Mouse (Mus musculus): ENCODE results near the gene Mgat2. TPM values are rescaled to one million over a fixed set of nuclear protein-coding genes. Genes with fewer than 3 reads are reported as not detected.
A peak's percentile ranks its signal among the peaks of the same experiment; 100 is the strongest.
"Not testable (repeated sequence)": the region's sequence is repeated elsewhere in the genome, so short reads cannot be mapped to it uniquely, and the experiment has no call there.

Gene Mgat2
- polyA plus RNA-seq, 1 experiment from 2014 or later = 32.6 TPM

GRCm38 (mm10) chr12:69158366-69158764, 25.6 kb upstream of the Mgat2 start:
- Histone ChIP-seq H3K4me3 (replicated peaks; ENCODE audit: low read length) (peak overlapping the region; percentile 73), H3K9ac (replicated peaks; ENCODE audit: low read depth, low read length) (peak overlapping the region; percentile 84), H3K27ac (ENCODE audit: low read length) (peak overlapping the region; percentile 93), H3K36me3 (ENCODE audit: control insufficient read depth, insufficient read depth) (peaks cover 13% of the 10 kb centered on the region), H3K9me3 (ENCODE audit: control insufficient read depth, low read length) (no peaks in the 10 kb centered on the region), H3K4me2 (ENCODE audit: low read length) (peak overlapping the region; percentile 74), H3K27me3 (replicated peaks; ENCODE audit: control insufficient read depth, insufficient read depth, low read length) (no peaks in the 10 kb centered on the region), H3K4me1 (replicated peaks; ENCODE audit: control insufficient read depth, insufficient read depth, low read length) (peaks cover 9% of the 10 kb centered on the region)
- WGBS = under 1% methylated on average over 19 of the region's 19 CpGs
- ATAC-seq = no peak

DNA sequence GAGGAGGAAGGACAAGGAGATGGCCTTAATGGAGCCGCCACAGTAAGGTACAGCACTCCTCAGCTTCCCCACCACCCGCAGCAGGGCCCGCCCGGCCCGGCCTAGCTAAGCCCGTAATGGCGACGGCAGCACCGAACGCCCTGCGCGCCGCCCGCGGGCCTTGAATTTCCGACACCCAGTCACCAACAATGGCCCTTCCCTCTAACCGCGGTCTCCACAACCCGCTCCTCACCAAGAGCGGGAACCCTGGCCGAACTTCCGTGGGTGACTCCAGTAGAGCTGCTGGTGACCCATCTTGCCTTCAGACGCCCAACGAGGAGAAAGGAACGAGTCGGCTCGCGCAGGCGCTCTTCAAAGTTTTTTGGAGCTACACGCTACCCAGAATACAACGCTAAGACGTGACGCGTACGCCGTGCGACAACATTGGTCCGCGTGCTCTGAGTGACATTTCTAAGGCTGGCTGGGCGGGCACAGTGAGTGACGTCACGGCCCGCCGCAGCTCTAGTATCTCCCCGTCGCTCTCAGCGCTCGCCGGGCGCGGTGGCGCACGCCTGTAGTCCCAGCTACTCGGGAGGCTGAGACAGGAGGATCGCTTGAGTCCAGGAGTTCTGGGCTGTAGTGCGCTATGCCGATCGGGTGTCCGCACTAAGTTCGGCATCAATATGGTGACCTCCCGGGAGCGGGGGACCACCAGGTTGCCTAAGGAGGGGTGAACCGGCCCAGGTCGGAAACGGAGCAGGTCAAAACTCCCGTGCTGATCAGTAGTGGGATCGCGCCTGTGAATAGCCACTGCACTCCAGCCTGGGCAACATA, 25.0 kb upstream of the Mgat2 start, which contains the start of gene Rps29:
TSS of gene Rps29 (minus strand) at position 422 of the 813 bp plus-strand sequence.
- H3K36me3 ChIP-seq (ENCODE audit: control insufficient read depth, insufficient read depth) = peaks cover 13% of the 10 kb centered on the region
- peak within 1 kb of the TSS; percentile 93 for H3K27ac ChIP-seq (ENCODE audit: low read length)
- peak within 1 kb of the TSS; percentile 84 for H3K9ac ChIP-seq (replicated peaks; ENCODE audit: low read depth, low read length)
- H3K4me1 ChIP-seq (replicated peaks; ENCODE audit: control insufficient read depth, insufficient read depth, low read length); H3K27me3 ChIP-seq (replicated peaks; ENCODE audit: control insufficient read depth, insufficient read depth, low read length); H3K9me3 ChIP-seq (ENCODE audit: control insufficient read depth, low read length): not testable (repeated sequence)
- peak within 1 kb of the TSS; percentile 74 for H3K4me2 ChIP-seq (ENCODE audit: low read length)
- peak; percentile 99 for ATAC-seq
- under 1% methylated on average over 57 of the region's 68 CpGs for WGBS
- peak within 1 kb of the TSS; percentile 73 for H3K4me3 ChIP-seq (replicated peaks; ENCODE audit: low read length)

GRCm38 (mm10) chr12:69159578-69159940, 24.4 kb upstream of the Mgat2 start:
- Histone ChIP-seq H3K36me3 (ENCODE audit: control insufficient read depth, insufficient read depth) (peaks cover 13% of the 10 kb centered on the region), H3K4me3 (replicated peaks; ENCODE audit: low read length) (peak overlapping the region; percentile 17; the same call in 1 of the 2 replicates), H3K9me3 (ENCODE audit: control insufficient read depth, low read length) (no peaks in the 10 kb centered on the region), H3K27me3 (replicated peaks; ENCODE audit: control insufficient read depth, insufficient read depth, low read length) (no peaks in the 10 kb centered on the region), H3K4me2 (ENCODE audit: low read length) (peak overlapping the region; percentile 4; the same call in 1 of the 2 replicates), H3K4me1 (replicated peaks; ENCODE audit: control insufficient read depth, insufficient read depth, low read length) (peaks cover 9% of the 10 kb centered on the region), H3K9ac (replicated peaks; ENCODE audit: low read depth, low read length) (no peak overlapping the region), H3K27ac (ENCODE audit: low read length) (0 out of 2 replicates have a peak overlapping the region, but pooled peaks have one; percentile 46)
- ATAC-seq = no peak
- 4% methylated on average over 9 of the region's 9 CpGs for WGBS

DNA sequence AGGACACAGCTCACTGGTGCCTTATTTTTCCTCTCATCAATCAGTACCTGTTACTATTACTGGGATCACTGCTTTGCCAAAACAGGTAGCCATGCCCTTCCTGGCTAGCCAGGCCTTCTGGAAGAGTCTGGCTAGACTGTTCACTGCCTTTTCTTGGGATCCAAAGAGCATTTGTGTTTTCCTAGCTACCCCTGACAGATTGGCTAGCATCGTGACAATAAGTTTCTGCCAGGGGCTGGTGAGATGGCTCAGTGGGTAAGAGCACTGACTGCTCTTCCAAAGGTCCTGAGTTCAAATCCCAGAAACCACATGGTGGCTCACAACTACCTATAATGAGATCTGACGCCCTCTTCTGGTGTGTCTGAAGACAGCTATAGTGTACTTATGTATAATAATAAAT, 23.3 kb upstream of the Mgat2 start:
- H3K4me3 ChIP-seq (replicated peaks; ENCODE audit: low read length); H3K9me3 ChIP-seq (ENCODE audit: control insufficient read depth, low read length); H3K4me1 ChIP-seq (replicated peaks; ENCODE audit: control insufficient read depth, insufficient read depth, low read length); H3K27ac ChIP-seq (ENCODE audit: low read length); H3K9ac ChIP-seq (replicated peaks; ENCODE audit: low read depth, low read length); ATAC-seq; H3K27me3 ChIP-seq (replicated peaks; ENCODE audit: control insufficient read depth, insufficient read depth, low read length); H3K4me2 ChIP-seq (ENCODE audit: low read length): not testable (repeated sequence)
- WGBS = 71% methylated on average over 2 of the region's 2 CpGs
- H3K36me3 ChIP-seq (ENCODE audit: control insufficient read depth, insufficient read depth) = peaks cover 13% of the 10 kb centered on the region

DNA sequence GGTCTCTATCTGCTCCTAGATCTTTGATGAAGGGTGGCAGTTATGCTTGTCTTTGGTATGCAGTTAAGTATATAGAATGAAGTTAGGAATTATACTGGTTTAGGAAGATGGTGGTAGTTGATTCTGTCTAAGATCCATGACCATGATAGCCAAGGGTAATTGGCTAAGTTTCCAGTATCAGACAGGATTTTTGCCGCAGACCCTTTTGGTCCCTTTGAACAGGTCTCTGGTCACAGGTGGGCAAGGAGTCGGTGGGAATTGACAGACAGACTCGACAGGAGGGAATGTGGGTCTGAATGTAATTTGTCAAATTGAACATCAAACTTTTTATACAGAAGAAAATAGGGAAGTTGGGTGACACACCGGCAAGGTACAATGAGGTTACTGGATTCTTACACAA, 20.4 kb upstream of the Mgat2 start:
- not testable (repeated sequence) for H3K36me3 ChIP-seq (ENCODE audit: control insufficient read depth, insufficient read depth); H3K9ac ChIP-seq (replicated peaks; ENCODE audit: low read depth, low read length); H3K4me2 ChIP-seq (ENCODE audit: low read length); ATAC-seq; H3K4me3 ChIP-seq (replicated peaks; ENCODE audit: low read length); H3K9me3 ChIP-seq (ENCODE audit: control insufficient read depth, low read length); H3K27ac ChIP-seq (ENCODE audit: low read length); H3K4me1 ChIP-seq (replicated peaks; ENCODE audit: control insufficient read depth, insufficient read depth, low read length); H3K27me3 ChIP-seq (replicated peaks; ENCODE audit: control insufficient read depth, insufficient read depth, low read length)
- 92% methylated on average over 4 of the region's 4 CpGs for WGBS

- Histone ChIP-seq H3K9ac (replicated peaks; ENCODE audit: low read depth, low read length) (no peak overlapping the region), H3K4me2 (ENCODE audit: low read length) (no peak overlapping the region), H3K27me3 (replicated peaks; ENCODE audit: control insufficient read depth, insufficient read depth, low read length) (no peaks in the 10 kb centered on the region), H3K36me3 (ENCODE audit: control insufficient read depth, insufficient read depth) (no peaks in the 10 kb centered on the region), H3K4me1 (replicated peaks; ENCODE audit: control insufficient read depth, insufficient read depth, low read length) (peaks cover 10% of the 10 kb centered on the region), H3K27ac (ENCODE audit: low read length) (no peak overlapping the region), H3K9me3 (ENCODE audit: control insufficient read depth, low read length) (no peaks in the 10 kb centered on the region), H3K4me3 (replicated peaks; ENCODE audit: low read length) (no peak overlapping the region)
- ATAC-seq = no peak
- WGBS = 63% methylated on average over 3 of the region's 3 CpGs
Observed at GRCm38 (mm10) chr12:69164904-69165303, 19.1 kb upstream of the Mgat2 start.

GRCm38 (mm10) chr12:69166861-69167581, 16.9 kb upstream of the Mgat2 start:
- H3K9ac ChIP-seq (replicated peaks; ENCODE audit: low read depth, low read length); H3K4me3 ChIP-seq (replicated peaks; ENCODE audit: low read length); H3K27ac ChIP-seq (ENCODE audit: low read length); H3K9me3 ChIP-seq (ENCODE audit: control insufficient read depth, low read length); H3K36me3 ChIP-seq (ENCODE audit: control insufficient read depth, insufficient read depth); H3K27me3 ChIP-seq (replicated peaks; ENCODE audit: control insufficient read depth, insufficient read depth, low read length); ATAC-seq; H3K4me2 ChIP-seq (ENCODE audit: low read length); H3K4me1 ChIP-seq (replicated peaks; ENCODE audit: control insufficient read depth, insufficient read depth, low read length): not testable (repeated sequence)
- 74% methylated on average over 8 of the region's 8 CpGs for WGBS

GRCm38 (mm10) chr12:69167656-69168460, 16.1 kb upstream of the Mgat2 start:
- peak; percentile 57 for ATAC-seq
- H3K27ac ChIP-seq (ENCODE audit: low read length) = no peak overlapping the region; the same call in 1 of the 2 replicates
- peaks cover 10% of the 10 kb centered on the region for H3K4me1 ChIP-seq (replicated peaks; ENCODE audit: control insufficient read depth, insufficient read depth, low read length)
- H3K4me3 ChIP-seq (replicated peaks; ENCODE audit: low read length) = peak overlapping the region; percentile 87
- H3K9me3 ChIP-seq (ENCODE audit: control insufficient read depth, low read length) = no peaks in the 10 kb centered on the region
- 6% methylated on average over 18 of the region's 18 CpGs for WGBS
- peak overlapping the region; percentile 91 for H3K4me2 ChIP-seq (ENCODE audit: low read length)
- no peaks in the 10 kb centered on the region for H3K27me3 ChIP-seq (replicated peaks; ENCODE audit: control insufficient read depth, insufficient read depth, low read length)
- H3K9ac ChIP-seq (replicated peaks; ENCODE audit: low read depth, low read length) = peak overlapping the region; percentile 79
- no peaks in the 10 kb centered on the region for H3K36me3 ChIP-seq (ENCODE audit: control insufficient read depth, insufficient read depth)

Measured in forebrain, embryonic 16.5 days (tissue).